Mouse (Mus musculus) kidney, embryonic 16.5 days (tissue): ENCODE measurements around the gene Cds1. TPM values are rescaled to one million over a fixed set of nuclear protein-coding genes. Genes with fewer than 3 reads are reported as not detected.
A peak's percentile ranks its signal among the peaks of the same experiment; 100 is the strongest.

Experiments used
- ATAC-seq: fragments of 200-750 bp; cut with Nextera tagmentation; 2 replicates; pipeline ENCODE4 v1.8.0; 2017; ENCODE audit warnings: moderate TSS enrichment; ENCODE audit not compliant: low FRiP score, low TSS enrichment
- H3K27ac ChIP-seq: fragments of 300-500 bp; sonication (generic); 2 replicates; pipeline ENCODE4 v1.5.1; 2014; ENCODE audit warnings: low read length
- H3K27me3 ChIP-seq: fragments of 300-500 bp; sonication (generic); 2 replicates; pipeline ENCODE4 v1.6.1; 2014; ENCODE audit warnings: low read length, control low read depth, mixed read lengths; ENCODE audit not compliant: insufficient read depth
- H3K36me3 ChIP-seq: fragments of 300-500 bp; sonication (generic); 2 replicates; pipeline ENCODE4 v1.6.1; 2014; ENCODE audit warnings: low read length, control low read depth, mixed read lengths; ENCODE audit not compliant: insufficient read depth
- H3K4me1 ChIP-seq: fragments of 300-500 bp; sonication (generic); 2 replicates; pipeline ENCODE4 v1.6.1; 2014; ENCODE audit warnings: low read length, control low read depth, mixed read lengths; ENCODE audit not compliant: insufficient read depth
- H3K4me2 ChIP-seq: fragments of 300-500 bp; sonication (generic); replicated peaks from 2 replicates; pipeline ENCODE4 v1.6.1; 2014; ENCODE audit warnings: low read depth, low read length
- H3K4me3 ChIP-seq: fragments of 300-500 bp; sonication (generic); 2 replicates; pipeline ENCODE4 v1.5.1; 2014; ENCODE audit warnings: mild to moderate bottlenecking, low read length
- H3K9ac ChIP-seq: fragments of 300-500 bp; sonication (generic); replicated peaks from 2 replicates; pipeline ENCODE4 v1.6.1; 2014; ENCODE audit warnings: low read length
- H3K9me3 ChIP-seq: fragments of 300-500 bp; sonication (generic); 2 replicates; pipeline ENCODE4 v1.6.1; 2016; ENCODE audit warnings: low read length, control low read depth
- WGBS: fragments of 180-500 bp; shearing (Covaris S2); extraction: QIAGEN DNeasy Blood & Tissue Kit; methylation state at CpG from one replicate; pipeline ENCODE4 v1.1.7; 2014; 5-methylcytosine and 5-hydroxymethylcytosine counted together
- polyA plus RNA-seq: library from polyadenylated mRNA; unstranded; fragments of >200 nt; fragmentation: Nextera tagmentation; extraction: Ambion mirVana; gene quantifications from 2 replicates; pipeline ENCODE4 v1.2.1, GENCODE M21; 2015

Gene Cds1
- polyA plus RNA-seq, 1 experiment from 2014 or later, result 15.8 TPM

DNA sequence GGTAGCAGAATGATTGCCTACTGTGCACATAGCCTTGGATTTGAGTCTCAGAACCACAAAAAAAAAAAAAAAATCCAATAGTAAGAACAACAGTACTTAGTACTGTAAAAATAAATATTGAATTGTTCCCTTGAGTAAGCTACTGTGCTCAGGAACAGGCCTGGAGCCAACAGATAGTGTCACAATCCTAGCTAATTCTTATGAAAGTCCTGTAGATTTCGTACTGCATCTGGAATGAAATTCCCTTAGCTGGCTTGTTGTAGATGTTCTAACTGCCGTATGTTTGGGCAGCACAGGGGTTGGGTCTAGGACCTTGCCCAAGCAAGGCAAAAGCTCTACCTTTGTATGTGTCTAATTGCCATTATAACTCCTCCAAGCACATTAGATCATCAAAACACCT lies 22.9 kb upstream of the Cds1 start:
- Histone ChIP-seq H3K4me1 (0 out of 2 replicates have a peak, but pooled peaks cover 1% of the 10 kb centered on the region), H3K9me3 (no peaks in the 10 kb centered on the region), H3K9ac (no peak overlapping the region), H3K36me3 (no peaks in the 10 kb centered on the region), H3K4me3 (no peak overlapping the region), H3K27me3 (no peaks in the 10 kb centered on the region), H3K27ac (no peak overlapping the region), H3K4me2 (no peak overlapping the region)
- ATAC-seq, result no peak
- 92% methylated on average over 2 of the region's 2 CpGs for WGBS

DNA sequence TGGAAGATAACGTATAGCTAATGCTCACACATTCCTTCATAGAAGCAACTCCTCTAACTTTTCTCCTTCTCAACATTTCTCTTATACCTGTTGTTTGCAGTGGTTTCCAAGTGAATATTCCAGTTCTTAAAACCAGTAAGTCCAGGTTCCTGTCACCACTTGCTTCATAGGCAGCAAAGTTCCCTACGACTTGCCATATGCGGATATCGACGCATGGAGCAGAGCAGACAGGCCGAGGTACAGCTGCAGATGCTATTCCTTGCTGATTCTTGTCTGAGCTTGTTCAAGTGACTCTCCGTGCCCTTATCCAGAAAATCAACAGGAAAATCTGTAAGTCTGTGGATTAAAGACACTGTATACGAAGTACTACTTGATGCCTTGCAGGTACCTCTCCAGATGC lies 22.5 kb upstream of the Cds1 start:
- Histone ChIP-seq H3K27me3 (no peaks in the 10 kb centered on the region), H3K4me1 (no peaks in the 10 kb centered on the region)

GRCm38 (mm10) chr5:101744886-101745285 lies 20.0 kb upstream of the Cds1 start:
- H3K4me1 ChIP-seq, result no peaks in the 10 kb centered on the region
- WGBS, result 83% methylated on average over 6 of the region's 6 CpGs
- H3K27ac ChIP-seq, result no peak overlapping the region
- no peaks in the 10 kb centered on the region for H3K9me3 ChIP-seq
- no peak overlapping the region for H3K4me2 ChIP-seq
- H3K9ac ChIP-seq, result no peak overlapping the region
- no peaks in the 10 kb centered on the region for H3K27me3 ChIP-seq
- no peak for ATAC-seq
- H3K4me3 ChIP-seq, result no peak overlapping the region
- H3K36me3 ChIP-seq, result no peaks in the 10 kb centered on the region

More for the DNA sequence above, 22.5 kb upstream of the Cds1 start:
- H3K4me2 ChIP-seq, result no peak overlapping the region
- no peaks in the 10 kb centered on the region for H3K36me3 ChIP-seq
- H3K9me3 ChIP-seq, result no peaks in the 10 kb centered on the region
- no peak overlapping the region for H3K27ac ChIP-seq
- 93% methylated on average over 8 of the region's 8 CpGs for WGBS
- H3K9ac ChIP-seq, result no peak overlapping the region
- no peak overlapping the region for H3K4me3 ChIP-seq
- no peak for ATAC-seq

DNA sequence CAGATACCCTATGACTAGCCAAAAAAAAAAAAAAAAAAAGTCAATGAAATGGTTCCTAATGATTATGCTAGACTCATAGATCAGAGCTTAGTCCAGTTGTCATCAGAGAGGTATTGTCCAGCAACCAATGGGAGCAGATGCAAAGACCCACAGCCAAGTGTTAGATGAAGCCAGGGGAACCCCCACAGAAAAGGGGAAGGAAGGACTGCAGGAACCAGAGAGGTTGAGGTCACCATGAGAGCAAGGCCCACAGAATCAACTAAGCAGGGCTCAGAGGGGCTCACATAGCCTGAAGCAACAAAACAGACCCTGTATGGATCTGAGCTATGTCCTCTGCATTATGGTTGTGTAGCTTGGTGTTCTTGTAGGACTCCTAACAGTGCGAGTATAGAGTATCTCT lies 11.2 kb upstream of the Cds1 start:
- no peaks in the 10 kb centered on the region for H3K27me3 ChIP-seq
- H3K4me1 ChIP-seq, result no peaks in the 10 kb centered on the region
- no peaks in the 10 kb centered on the region for H3K36me3 ChIP-seq
- no peak for ATAC-seq
- no peaks in the 10 kb centered on the region for H3K9me3 ChIP-seq
- H3K4me2 ChIP-seq, result no peak overlapping the region
- 88% methylated on average over 1 of the region's 1 CpGs for WGBS
- no peak overlapping the region for H3K27ac ChIP-seq
- H3K4me3 ChIP-seq, result no peak overlapping the region
- H3K9ac ChIP-seq, result no peak overlapping the region

DNA sequence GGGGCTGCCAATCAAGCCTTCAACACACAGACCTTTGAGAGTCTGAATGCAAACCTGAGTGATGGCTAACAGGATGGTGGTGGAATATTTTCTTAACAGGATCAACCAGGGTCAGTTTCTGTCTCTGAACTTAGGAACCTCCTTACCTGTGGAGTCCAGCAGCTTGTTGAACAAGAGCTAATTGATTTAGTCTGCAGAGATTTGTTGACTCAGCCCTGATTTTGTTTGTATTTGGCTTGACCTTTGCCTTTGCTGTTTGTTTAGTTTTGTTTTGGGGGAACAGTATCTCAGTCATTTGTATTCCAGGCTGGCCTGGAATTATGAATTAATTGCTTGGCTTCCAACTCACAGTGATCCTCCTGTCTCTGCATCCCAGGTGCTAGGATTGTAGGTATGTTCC lies 7.3 kb upstream of the Cds1 start:
- H3K4me1 ChIP-seq, result no peaks in the 10 kb centered on the region
- H3K4me2 ChIP-seq, result no peak overlapping the region
- no peak for ATAC-seq
- no peak overlapping the region for H3K27ac ChIP-seq
- H3K9ac ChIP-seq, result no peak overlapping the region
- H3K9me3 ChIP-seq, result no peaks in the 10 kb centered on the region
- H3K27me3 ChIP-seq, result 0 out of 2 replicates have a peak, but pooled peaks cover under 1% of the 10 kb centered on the region
- no peaks in the 10 kb centered on the region for H3K36me3 ChIP-seq
- no peak overlapping the region for H3K4me3 ChIP-seq

DNA sequence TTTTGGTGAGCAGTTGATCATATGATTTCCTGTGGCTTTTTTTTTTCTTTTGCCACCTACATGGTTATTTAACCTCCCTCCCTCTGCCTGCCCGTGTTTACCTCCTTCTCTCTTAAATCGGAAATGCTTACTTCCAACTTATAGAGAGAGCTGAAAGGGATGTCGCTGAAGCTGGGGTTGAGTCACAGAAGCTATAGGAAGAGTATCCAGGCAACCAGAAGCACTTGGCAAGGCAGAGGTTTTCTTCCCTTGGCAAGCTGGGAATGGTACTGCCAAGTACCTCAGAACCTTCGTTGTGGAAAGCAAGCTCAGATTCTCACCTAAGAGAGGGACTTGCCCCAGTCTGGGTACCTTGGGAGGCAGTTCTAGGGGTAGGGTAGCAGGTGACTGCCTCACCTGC lies 3.2 kb upstream of the Cds1 start:
- no peak overlapping the region for H3K4me2 ChIP-seq
- H3K27ac ChIP-seq, result no peak overlapping the region
- peaks cover 10% of the 10 kb centered on the region; the same call in 1 of the 2 replicates for H3K4me1 ChIP-seq
- peaks cover 19% of the 10 kb centered on the region; the same call in 1 of the 2 replicates for H3K27me3 ChIP-seq
- no peak overlapping the region for H3K9ac ChIP-seq
- H3K9me3 ChIP-seq, result no peaks in the 10 kb centered on the region
- no peaks in the 10 kb centered on the region for H3K36me3 ChIP-seq
- 74% methylated on average over 4 of the region's 4 CpGs for WGBS
- H3K4me3 ChIP-seq, result no peak overlapping the region
- no peak for ATAC-seq

- Histone ChIP-seq H3K4me3 (no peak overlapping the region), H3K27me3 (peaks cover 30% of the 10 kb centered on the region; the same call in 1 of the 2 replicates), H3K9ac (no peak overlapping the region), H3K27ac (no peak overlapping the region), H3K9me3 (no peaks in the 10 kb centered on the region), H3K4me1 (peaks cover 17% of the 10 kb centered on the region; the same call in 1 of the 2 replicates), H3K36me3 (no peaks in the 10 kb centered on the region), H3K4me2 (no peak overlapping the region)
- no peak for ATAC-seq
- 20% methylated on average over 2 of the region's 2 CpGs for WGBS
Observed at GRCm38 (mm10) chr5:101763571-101763970, 1.4 kb upstream of the Cds1 start.

- no peaks in the 10 kb centered on the region for H3K9me3 ChIP-seq
- peak overlapping the region; percentile 78 for H3K9ac ChIP-seq
- 1% methylated on average over 40 of the region's 45 CpGs for WGBS
- H3K4me2 ChIP-seq, result peak overlapping the region; percentile 100
- no peaks in the 10 kb centered on the region for H3K36me3 ChIP-seq
- peak overlapping the region; percentile 72 for H3K27ac ChIP-seq
- peaks cover 32% of the 10 kb centered on the region; the same call in 1 of the 2 replicates for H3K27me3 ChIP-seq
- ATAC-seq, result peak; percentile 50
- H3K4me1 ChIP-seq, result peaks cover 17% of the 10 kb centered on the region; the same call in 1 of the 2 replicates
- peak overlapping the region; percentile 78 for H3K4me3 ChIP-seq
Observed at GRCm38 (mm10) chr5:101765390-101765901, 516 bp downstream of the Cds1 start.

- Histone ChIP-seq H3K36me3 (no peaks in the 10 kb centered on the region), H3K27me3 (peaks cover 32% of the 10 kb centered on the region; the same call in 1 of the 2 replicates), H3K4me2 (peak overlapping the region; percentile 100), H3K4me3 (peak overlapping the region; percentile 78), H3K9ac (peak overlapping the region; percentile 8; the same call in 1 of the 2 replicates), H3K9me3 (no peaks in the 10 kb centered on the region), H3K4me1 (peaks cover 17% of the 10 kb centered on the region; the same call in 1 of the 2 replicates), H3K27ac (no peak overlapping the region)
- ATAC-seq, result no peak
- WGBS, result 12% methylated on average over 6 of the region's 6 CpGs
Observed at GRCm38 (mm10) chr5:101766248-101766647, 1.3 kb downstream of the Cds1 start.

GRCm38 (mm10) chr5:101767086-101767485 lies 2.2 kb downstream of the Cds1 start:
- Histone ChIP-seq H3K4me3 (peak overlapping the region; percentile 78; the same call in 1 of the 2 replicates), H3K4me2 (peak overlapping the region; percentile 100)

More at GRCm38 (mm10) chr5:101767086-101767485, 2.2 kb downstream of the Cds1 start:
- no peak overlapping the region for H3K27ac ChIP-seq
- no peaks in the 10 kb centered on the region for H3K36me3 ChIP-seq
- no peak overlapping the region for H3K9ac ChIP-seq
- no peaks in the 10 kb centered on the region for H3K9me3 ChIP-seq
- peaks cover 17% of the 10 kb centered on the region; the same call in 1 of the 2 replicates for H3K4me1 ChIP-seq
- ATAC-seq, result no peak
- H3K27me3 ChIP-seq, result peaks cover 32% of the 10 kb centered on the region; the same call in 1 of the 2 replicates
- WGBS, result 64% methylated on average over 5 of the region's 5 CpGs
